Mouse (Mus musculus) spleen, postnatal 10 days (tissue): Measurements from ENCODE around the gene Rufy4.
"Not testable (repeated sequence)": the region's sequence is repeated elsewhere in the genome, so short reads cannot be mapped to it uniquely, and the experiment has no call there.

Source experiments
- DNase-seq, 2 experiments: peaks; one replicate each; pipeline ENCODE4 v3.0.0; 2021 to 2022; ENCODE audit warnings: low spot score in 2 of 2

Gene Rufy4

GRCm38 (mm10) chr1:74150101-74150500, 24.8 kb downstream of the Rufy4 start:
- DNase-seq = no peak

GRCm38 (mm10) chr1:74151091-74151490, 25.8 kb downstream of the Rufy4 start:
- DNase-seq = no peak

GRCm38 (mm10) chr1:74153461-74154184, 28.3 kb downstream of the Rufy4 start, which contains the start of gene Cxcr2:
Cxcr2 (plus strand) TSS chr1:74153989.
- no peak for DNase-seq

GRCm38 (mm10) chr1:74155435-74156012, 30.2 kb downstream of the Rufy4 start:
- DNase-seq = no peak

GRCm38 (mm10) chr1:74156381-74156910, 31.1 kb downstream of the Rufy4 start:
- no peak for DNase-seq

GRCm38 (mm10) chr1:74159613-74160012, 34.3 kb downstream of the Rufy4 start:
- DNase-seq = not testable (repeated sequence)

- DNase-seq = no peak
Observed at GRCm38 (mm10) chr1:74160036-74160435, 34.7 kb downstream of the Rufy4 start.

- DNase-seq = no peak
Observed at GRCm38 (mm10) chr1:74167136-74167535, 41.8 kb downstream of the Rufy4 start.

- DNase-seq = no peak
Observed at GRCm38 (mm10) chr1:74169721-74170120, 44.4 kb downstream of the Rufy4 start.

- no peak for DNase-seq
Observed at GRCm38 (mm10) chr1:74172722-74173121, 47.4 kb downstream of the Rufy4 start.

- DNase-seq = no peak
Observed at GRCm38 (mm10) chr1:74175731-74176130, 50.4 kb downstream of the Rufy4 start.

- no peak for DNase-seq
Observed at GRCm38 (mm10) chr1:74178618-74179017, 53.3 kb downstream of the Rufy4 start.

- DNase-seq = no peak
Observed at GRCm38 (mm10) chr1:74179624-74180408, 54.5 kb downstream of the Rufy4 start.

- no peak for DNase-seq
Observed at GRCm38 (mm10) chr1:74181462-74181861, 56.1 kb downstream of the Rufy4 start.

- DNase-seq = no peak
Observed at GRCm38 (mm10) chr1:74183006-74183405, 57.7 kb downstream of the Rufy4 start.

GRCm38 (mm10) chr1:74190471-74190870, 65.1 kb downstream of the Rufy4 start:
- DNase-seq = no peak

GRCm38 (mm10) chr1:74192711-74193110, 67.4 kb downstream of the Rufy4 start:
- no peak for DNase-seq

- DNase-seq = no peak
Observed at GRCm38 (mm10) chr1:74194445-74194844, 69.1 kb downstream of the Rufy4 start, which contains the start of gene Cxcr1. Cxcr1 (minus strand) TSS chr1:74194631.

- DNase-seq = peak in 1 of 2 experiments; percentile 47
Observed at GRCm38 (mm10) chr1:74195961-74196360, 70.6 kb downstream of the Rufy4 start.

GRCm38 (mm10) chr1:74196621-74197419, 71.5 kb downstream of the Rufy4 start:
- no peak for DNase-seq
